Mouse (Mus musculus) testis, adult 2 months (tissue): ENCODE results near the gene Ccdc103. TPM values are rescaled to one million over a fixed set of nuclear protein-coding genes. Genes with fewer than 3 reads are reported as not detected.

Experiments
- H3K27ac ChIP-seq: fragments of 200-500 bp; 2 replicates; pipeline ENCODE4 v1.5.1; 2012; ENCODE audit warnings: low read depth, low read length; ENCODE audit not compliant: control insufficient read depth, insufficient read depth
- H3K27me3 ChIP-seq: fragments of 200-500 bp; 2 replicates; pipeline ENCODE4 v1.6.1; 2012; ENCODE audit warnings: mild to moderate bottlenecking, low read length, moderate library complexity; ENCODE audit not compliant: control insufficient read depth, insufficient read depth
- H3K36me3 ChIP-seq: fragments of 200-500 bp; 2 replicates; pipeline ENCODE4 v1.6.1; 2012; ENCODE audit warnings: mild to moderate bottlenecking, low read length; ENCODE audit not compliant: control insufficient read depth, insufficient read depth
- H3K4me1 ChIP-seq: fragments of 200-500 bp; 2 replicates; pipeline ENCODE4 v1.6.1; 2012; ENCODE audit warnings: low read length; ENCODE audit not compliant: control insufficient read depth, insufficient read depth
- H3K4me3 ChIP-seq: fragments of 200-500 bp; 2 replicates; pipeline ENCODE4 v1.5.1; 2012; ENCODE audit warnings: low read depth, mild to moderate bottlenecking, low read length, moderate library complexity, mixed read lengths; ENCODE audit not compliant: control insufficient read depth
- CTCF ChIP-seq: fragments of 200-500 bp; IDR thresholded peaks from 2 replicates; pipeline ENCODE4 v1.5.1; 2012; ENCODE audit warnings: low read depth, mild to moderate bottlenecking, inconsistent platforms, low read length, moderate library complexity; ENCODE audit not compliant: control insufficient read depth, insufficient read depth, insufficient replicate concordance
- POLR2A ChIP-seq: fragments of 200-500 bp; IDR thresholded peaks from 2 replicates; pipeline ENCODE4 v1.6.1; 2012; ENCODE audit warnings: low read depth, mild to moderate bottlenecking, inconsistent platforms, low read length, moderate library complexity; ENCODE audit not compliant: control insufficient read depth
- polyA plus RNA-seq: library from polyadenylated mRNA; depleted of rRNA; stranded (reverse); fragments of >200 nt; gene quantifications from 2 replicates; pipeline ENCODE4 v1.2.3, GENCODE M21; 2012

The Ccdc103 gene
- polyA plus RNA-seq, 1 experiment: 19.8 TPM

DNA sequence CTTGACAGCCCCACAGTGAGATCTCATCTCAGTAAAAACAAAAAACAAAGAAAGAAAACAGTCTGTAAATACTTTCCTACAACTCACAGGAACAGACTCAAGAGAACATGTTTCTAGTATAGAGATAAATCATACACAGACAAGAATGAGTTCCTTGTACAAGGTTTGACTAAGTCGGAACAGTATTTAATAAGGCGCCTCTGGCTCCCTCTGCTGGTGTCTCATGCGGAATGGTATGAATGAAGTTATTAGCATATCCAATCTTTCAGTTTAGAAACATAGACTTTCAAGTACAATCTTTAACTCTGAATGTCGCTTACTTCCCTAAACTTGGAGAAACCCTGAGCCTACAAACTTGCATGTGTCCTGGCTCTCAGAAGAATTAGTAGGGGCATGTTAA is 16.7 kb upstream of the Ccdc103 start:
- Histone ChIP-seq H3K27ac (no peak overlapping the region), H3K36me3 (peaks cover 3% of the 10 kb centered on the region; the same call in 1 of the 2 replicates), H3K27me3 (no peaks in the 10 kb centered on the region), H3K4me1 (no peaks in the 10 kb centered on the region), H3K4me3 (no peak overlapping the region)
- TF ChIP-seq POLR2A: no peak
- no peak for TF ChIP-seq CTCF

DNA sequence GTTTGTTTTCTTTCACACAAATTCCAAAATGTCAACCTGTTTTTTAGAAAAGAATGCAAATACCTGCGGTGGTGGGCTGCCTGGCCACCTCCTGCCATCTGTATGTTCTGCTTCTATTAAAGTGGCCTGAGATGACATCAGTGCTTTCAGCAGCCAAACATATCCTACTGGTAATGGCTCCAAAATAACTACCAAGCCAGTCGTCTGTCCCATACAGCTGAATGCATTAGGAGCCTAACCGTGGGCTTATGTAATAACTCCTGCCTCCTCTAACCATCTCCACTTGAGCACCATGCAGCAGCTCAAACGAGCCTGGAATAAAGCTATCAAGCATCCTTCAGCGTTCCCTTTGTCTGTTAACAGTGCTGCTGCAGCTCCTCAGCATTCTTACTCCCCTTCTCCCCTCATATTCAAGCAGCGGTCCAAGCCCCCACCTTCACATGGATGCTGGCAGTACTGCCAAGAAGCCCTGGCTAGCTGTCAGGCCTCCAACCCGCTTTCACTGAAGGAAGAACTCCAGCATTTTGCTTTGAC is 6.1 kb upstream of the Ccdc103 start:
- H3K36me3 ChIP-seq: no peaks in the 10 kb centered on the region; the same call in 1 of the 2 replicates
- no peak overlapping the region for H3K27ac ChIP-seq
- no peaks in the 10 kb centered on the region for H3K4me1 ChIP-seq
- TF ChIP-seq CTCF (no peak), POLR2A (no peak)
- H3K27me3 ChIP-seq: no peaks in the 10 kb centered on the region
- no peak overlapping the region for H3K4me3 ChIP-seq

DNA sequence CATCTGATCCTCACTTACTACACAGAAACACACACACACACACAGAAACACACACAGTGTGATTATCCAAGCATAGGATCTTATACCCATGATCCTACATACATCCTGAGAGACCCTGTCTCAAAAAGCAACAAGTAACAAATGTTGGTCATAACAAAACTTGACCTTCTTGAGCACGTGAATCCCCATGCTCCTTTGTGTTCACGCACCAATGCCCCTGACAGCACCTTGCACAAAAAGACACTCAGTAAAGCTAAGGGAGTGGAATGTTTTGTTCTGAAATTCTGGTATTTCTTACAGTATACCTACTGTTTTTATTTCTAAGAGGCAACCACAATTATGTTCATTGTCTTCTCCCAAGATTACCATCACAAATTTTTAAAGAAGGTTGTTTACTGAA is 1.4 kb upstream of the Ccdc103 start:
- H3K4me1 ChIP-seq: no peaks in the 10 kb centered on the region; the same call in 1 of the 2 replicates
- TF ChIP-seq POLR2A (no peak), CTCF (no peak)
- H3K36me3 ChIP-seq: no peaks in the 10 kb centered on the region
- no peaks in the 10 kb centered on the region for H3K27me3 ChIP-seq
- no peak overlapping the region; the same call in 1 of the 2 replicates for H3K4me3 ChIP-seq
- H3K27ac ChIP-seq: no peak overlapping the region

DNA sequence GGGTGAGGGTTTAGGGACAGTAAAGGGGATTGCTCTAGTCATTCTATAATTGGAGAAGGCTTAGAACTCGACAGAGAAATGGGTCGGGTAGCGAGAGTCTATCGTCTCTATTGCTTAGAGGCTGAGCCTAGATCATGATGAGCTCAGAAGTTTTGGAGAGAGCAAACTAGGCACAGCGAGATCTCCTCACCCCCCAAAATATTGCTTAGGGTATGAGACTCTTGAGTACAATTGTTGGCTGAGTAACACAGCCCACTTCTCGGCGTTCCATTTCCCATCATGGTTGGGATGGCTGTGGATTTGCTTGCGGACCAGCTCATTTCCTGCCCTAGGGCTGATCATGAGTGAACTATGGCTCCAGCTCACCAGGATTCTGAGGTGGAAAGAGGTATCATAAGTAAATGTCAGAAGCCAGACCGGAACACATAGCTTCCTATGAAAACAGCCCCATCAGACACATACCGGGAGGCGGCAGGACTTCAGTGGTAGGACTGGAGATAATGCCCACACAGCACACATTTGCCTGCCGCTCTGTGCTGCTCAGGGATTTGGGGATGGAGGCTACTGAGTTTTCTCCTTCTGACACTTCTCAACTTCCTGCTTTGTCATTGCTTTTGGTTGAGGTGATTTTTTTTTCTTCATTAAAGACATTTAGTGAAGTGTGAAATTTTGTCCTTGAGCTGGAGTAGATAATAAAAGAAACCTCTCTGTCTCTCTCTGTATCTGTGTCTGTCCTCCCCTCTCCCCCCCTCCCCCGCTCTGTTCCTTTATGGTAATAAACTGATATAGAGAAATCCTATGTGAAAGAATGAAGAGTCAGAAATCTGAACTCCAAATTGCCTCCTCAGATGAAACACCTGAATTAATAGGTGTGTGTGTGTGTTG is 552 bp downstream of the Ccdc103 start:
- H3K4me3 ChIP-seq: peak overlapping the region; percentile 86
- H3K36me3 ChIP-seq: no peaks in the 10 kb centered on the region
- TF ChIP-seq POLR2A (no peak; the same call in 1 of the 2 replicates), CTCF (no peak)
- H3K27ac ChIP-seq: peak overlapping the region; percentile 92
- H3K4me1 ChIP-seq: peaks cover 3% of the 10 kb centered on the region
- H3K27me3 ChIP-seq: no peaks in the 10 kb centered on the region

DNA sequence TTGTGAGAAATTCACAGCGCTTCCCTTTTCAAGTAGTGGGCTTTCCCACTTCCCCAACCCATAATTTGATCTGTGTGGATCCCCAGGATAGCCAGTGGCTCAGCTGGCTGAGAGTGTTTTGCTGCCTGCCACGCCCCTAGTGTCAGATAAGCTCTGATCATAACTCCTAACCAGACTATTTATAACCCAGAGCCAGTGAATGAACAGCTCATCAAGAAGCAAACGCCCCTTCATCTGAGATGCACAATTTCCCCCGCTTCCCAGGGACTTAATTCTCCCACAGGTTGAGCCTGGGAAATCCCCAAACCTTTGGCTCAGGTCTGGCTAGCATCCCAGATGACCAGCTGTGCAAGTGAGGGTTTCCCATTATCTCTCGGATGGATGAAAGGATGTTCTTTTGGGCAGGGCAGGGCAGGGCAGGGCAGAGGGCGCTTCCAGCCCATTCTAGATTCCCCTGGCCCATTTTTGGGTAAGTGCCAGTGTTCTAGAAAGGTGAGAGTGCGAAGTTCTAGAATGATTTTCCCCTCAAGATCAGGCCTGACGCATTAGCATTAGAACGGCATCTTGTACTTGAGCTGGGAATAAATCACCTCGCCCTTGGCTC is 3.7 kb downstream of the Ccdc103 start, which contains the start of gene Fam187a:
Gene Fam187a (plus strand): TSS at position 554 of the 604 bp plus-strand sequence.
- TF ChIP-seq CTCF: no peak
- no peak for TF ChIP-seq POLR2A
- H3K4me3 ChIP-seq: peak within 1 kb of the TSS; percentile 72

DNA sequence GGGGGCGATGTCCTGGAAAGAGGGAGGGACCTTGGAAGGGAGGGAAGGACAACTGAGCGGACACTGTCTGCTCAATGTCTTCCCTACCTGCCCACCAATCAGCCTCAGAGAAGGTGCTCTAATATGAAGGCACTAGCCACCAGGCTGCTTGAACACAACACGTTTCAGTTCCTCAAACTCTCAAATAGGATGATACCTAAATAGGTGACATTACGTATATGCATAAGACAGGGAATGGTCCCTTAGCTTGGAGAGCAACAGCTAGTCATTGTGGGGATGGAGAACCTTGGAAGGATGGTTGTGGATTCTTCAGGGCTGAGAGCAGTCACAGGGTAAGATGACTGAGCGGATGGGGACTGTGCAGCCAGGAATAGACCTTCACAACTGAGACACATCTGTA is 6.4 kb downstream of the Ccdc103 start:
- Histone ChIP-seq H3K36me3 (no peaks in the 10 kb centered on the region), H3K4me1 (peaks cover 3% of the 10 kb centered on the region), H3K27ac (no peak overlapping the region), H3K4me3 (peak overlapping the region; percentile 39), H3K27me3 (no peaks in the 10 kb centered on the region)
- TF ChIP-seq POLR2A (no peak), CTCF (no peak)

More for the DNA sequence above, 3.7 kb downstream of the Ccdc103 start, which contains the start of gene Fam187a:
- Histone ChIP-seq H3K4me1 (peaks cover 3% of the 10 kb centered on the region), H3K27me3 (no peaks in the 10 kb centered on the region), H3K27ac (peak within 1 kb of the TSS; percentile 51; the same call in 1 of the 2 replicates), H3K36me3 (no peaks in the 10 kb centered on the region)

DNA sequence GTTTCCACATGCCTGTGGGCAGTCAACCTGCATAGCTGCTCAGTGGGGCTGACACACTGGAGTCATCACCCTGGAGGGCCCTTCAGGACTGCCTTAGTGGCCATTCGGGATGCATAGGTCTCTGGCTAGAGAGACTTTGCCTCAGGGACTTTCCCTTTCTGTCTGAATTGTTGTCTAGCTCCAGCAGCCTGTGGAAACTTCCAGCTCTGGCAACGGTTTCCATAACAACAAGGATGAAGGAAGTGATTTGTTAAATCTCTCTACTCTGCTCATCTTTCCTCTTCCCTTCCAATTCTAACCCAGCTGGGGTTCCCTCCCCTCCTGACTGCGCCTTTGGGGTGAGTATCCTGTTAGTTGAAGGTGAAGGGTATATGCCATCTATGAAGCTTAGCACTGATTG is 7.1 kb downstream of the Ccdc103 start:
- H3K36me3 ChIP-seq: no peaks in the 10 kb centered on the region
- TF ChIP-seq POLR2A: no peak
- TF ChIP-seq CTCF: no peak
- H3K4me3 ChIP-seq: no peak overlapping the region; the same call in 1 of the 2 replicates
- H3K27me3 ChIP-seq: no peaks in the 10 kb centered on the region
- H3K27ac ChIP-seq: no peak overlapping the region
- peaks cover 3% of the 10 kb centered on the region for H3K4me1 ChIP-seq
